Mouse (Mus musculus) MEL (cell line): Measurements from ENCODE around the gene Rpl6. TPM values are rescaled to one million over a fixed set of nuclear protein-coding genes. Genes with fewer than 3 reads are reported as not detected.

Experiments
- DNase-seq: peaks from one replicate; pipeline ENCODE4 v3.0.0; 2011; ENCODE audit warnings: low read depth, low spot score
- H3K27ac ChIP-seq: 2 replicates; pipeline ENCODE4 v1.5.1; 2012; ENCODE audit warnings: low read depth, mild to moderate bottlenecking, control low read depth, low read length, moderate library complexity; ENCODE audit not compliant: control insufficient read depth
- H3K27me3 ChIP-seq, 2 experiments: fragments of 150-350 bp in 1 of 2; sonication (generic) in 1 of 2; 2 replicates each; pipeline ENCODE4 v1.6.1; 2012; ENCODE audit warnings: low read length in 2 of 2, mild to moderate bottlenecking in 2 of 2, improper control_type of control experiment in 1 of 2, moderate library complexity in 1 of 2; ENCODE audit not compliant: insufficient read depth in 2 of 2, control insufficient read depth in 1 of 2
- H3K36me3 ChIP-seq, 2 experiments: 2 replicates each; pipeline ENCODE4 v1.6.1; 2012 to 2014; ENCODE audit warnings: low read length in 2 of 2, improper control_type of control experiment in 1 of 2, inconsistent platforms in 1 of 2, mild to moderate bottlenecking in 1 of 2; ENCODE audit not compliant: insufficient read depth in 2 of 2, control insufficient read depth in 1 of 2
- H3K4me1 ChIP-seq, 2 experiments: fragments of 150-350 bp in 1 of 2; sonication (generic) in 1 of 2; 2 replicates each; pipeline ENCODE4 v1.6.1; 2012; ENCODE audit warnings: low read length in 2 of 2, improper control_type of control experiment in 1 of 2, mild to moderate bottlenecking in 1 of 2; ENCODE audit not compliant: insufficient read depth in 2 of 2, control insufficient read depth in 1 of 2
- H3K4me3 ChIP-seq, 2 experiments: fragments of 150-350 bp in 1 of 2; sonication (generic) in 1 of 2; 2 replicates each; pipeline ENCODE4 v1.5.1; 2012; ENCODE audit warnings: low read depth in 2 of 2, low read length in 2 of 2, mild to moderate bottlenecking in 2 of 2, moderate library complexity in 2 of 2, control low read depth in 1 of 2, improper control_type of control experiment in 1 of 2; ENCODE audit not compliant: control insufficient read depth in 1 of 2, insufficient read depth in 1 of 2
- H3K79me2 ChIP-seq: 2 replicates; pipeline ENCODE4 v1.6.1; 2012; ENCODE audit warnings: mild to moderate bottlenecking, low read length, moderate library complexity; ENCODE audit not compliant: control insufficient read depth, poor library complexity, insufficient read depth
- H3K9ac ChIP-seq: 2 replicates; pipeline ENCODE4 v1.6.1; 2012; ENCODE audit warnings: low read depth, mild to moderate bottlenecking, control low read depth, low read length, moderate library complexity; ENCODE audit not compliant: control insufficient read depth, poor library complexity, severe bottlenecking
- H3K9me3 ChIP-seq: fragments of 150-350 bp; sonication (generic); replicated peaks from 2 replicates; pipeline ENCODE4 v1.6.1; 2012; ENCODE audit warnings: mild to moderate bottlenecking, low read length, improper control_type of control experiment, moderate library complexity; ENCODE audit not compliant: insufficient read depth
- BHLHE40 ChIP-seq: IDR thresholded peaks from 2 replicates; pipeline ENCODE4 v1.6.1; 2012; ENCODE audit warnings: low read depth, mild to moderate bottlenecking, inconsistent platforms, low read length, improper control_type of control experiment, borderline replicate concordance
- EP300 ChIP-seq, 2 experiments: IDR thresholded peaks; 2 replicates each; pipeline ENCODE4 v1.6.1; 2011; ENCODE audit warnings: improper control_type of control experiment in 2 of 2, low read length in 2 of 2, low read depth in 1 of 2, mild to moderate bottlenecking in 1 of 2
- KAT2A ChIP-seq: conservative IDR thresholded peaks from 2 replicates; pipeline ENCODE4 v1.6.1; 2012; ENCODE audit warnings: low read depth, low read length, improper control_type of control experiment, inconsistent platforms
- MAFK ChIP-seq: IDR thresholded peaks from 2 replicates; pipeline ENCODE4 v1.6.1; 2011; ENCODE audit warnings: low read depth, mild to moderate bottlenecking, low read length, improper control_type of control experiment, borderline replicate concordance
- MAX ChIP-seq: IDR thresholded peaks from 2 replicates; pipeline ENCODE4 v1.6.1; 2011; ENCODE audit warnings: low read length, improper control_type of control experiment
- MAZ ChIP-seq: IDR thresholded peaks from 2 replicates; pipeline ENCODE4 v1.6.1; 2012; ENCODE audit warnings: low read depth, mild to moderate bottlenecking, inconsistent platforms, low read length, improper control_type of control experiment
- MXI1 ChIP-seq: IDR thresholded peaks from 2 replicates; pipeline ENCODE4 v1.6.1; 2011; ENCODE audit warnings: mild to moderate bottlenecking, low read depth, low read length, improper control_type of control experiment
- MYC ChIP-seq: IDR thresholded peaks from 2 replicates; pipeline ENCODE4 v1.6.1; 2011; ENCODE audit warnings: low read depth, mild to moderate bottlenecking, low read length, improper control_type of control experiment, moderate library complexity
- POLR2A ChIP-seq, 2 experiments: IDR thresholded peaks; 2 replicates each; pipeline ENCODE4 v1.6.1; 2011 to 2012; ENCODE audit warnings: low read length in 2 of 2, mild to moderate bottlenecking in 2 of 2, control low read depth in 1 of 2, improper control_type of control experiment in 1 of 2, low read depth in 1 of 2, moderate library complexity in 1 of 2; ENCODE audit not compliant: control insufficient read depth in 1 of 2, insufficient read depth in 1 of 2, poor library complexity in 1 of 2
- RAD21 ChIP-seq: IDR thresholded peaks from 2 replicates; pipeline ENCODE4 v1.6.1; 2011; ENCODE audit warnings: mild to moderate bottlenecking, low read depth, low read length, improper control_type of control experiment
- SIN3A ChIP-seq: IDR thresholded peaks from 2 replicates; pipeline ENCODE4 v1.6.1; 2012; ENCODE audit warnings: low read length, improper control_type of control experiment, inconsistent platforms
- TAL1 ChIP-seq: IDR thresholded peaks from 2 replicates; pipeline ENCODE4 v1.6.1; 2012; ENCODE audit warnings: mild to moderate bottlenecking, inconsistent platforms, low read length, moderate library complexity, mixed read lengths
- TBP ChIP-seq: IDR thresholded peaks from 2 replicates; pipeline ENCODE4 v1.8.0; 2011; ENCODE audit warnings: low read depth, low read length, improper control_type of control experiment
- TCF12 ChIP-seq: IDR thresholded peaks from 2 replicates; pipeline ENCODE4 v1.6.1; 2014; ENCODE audit warnings: low read depth, mild to moderate bottlenecking, inconsistent platforms, low read length, improper control_type of control experiment, moderate library complexity
- ZC3H11A ChIP-seq: IDR thresholded peaks from 2 replicates; pipeline ENCODE4 v1.6.1; 2012; ENCODE audit warnings: low read depth, mild to moderate bottlenecking, inconsistent platforms, low read length, improper control_type of control experiment
- ZKSCAN1 ChIP-seq: IDR thresholded peaks from 2 replicates; pipeline ENCODE4 v1.6.1; 2012; ENCODE audit warnings: low read depth, mild to moderate bottlenecking, inconsistent platforms, low read length, improper control_type of control experiment, moderate library complexity
- ZMIZ1 ChIP-seq: IDR thresholded peaks from 2 replicates; pipeline ENCODE4 v1.6.1; 2012; ENCODE audit warnings: low read depth, mild to moderate bottlenecking, inconsistent platforms, low read length, improper control_type of control experiment, moderate library complexity
- polyA plus RNA-seq, 2 experiments: library from polyadenylated mRNA; stranded (reverse) in 1 of 2; unstranded in 1 of 2; fragments of >175 nt in 1 of 2; fragments of >200 nt in 1 of 2; gene quantifications; 2 replicates each; pipeline versions ENCODE4 v1.2.1 to v1.2.4; 2012; ENCODE audit warnings: low replicate concordance in 2 of 2, low read depth in 1 of 2; ENCODE audit not compliant: insufficient read length in 2 of 2, insufficient read depth in 1 of 2, missing spikeins in 1 of 2
- total RNA-seq: library from RNA; depleted of rRNA; stranded (reverse); fragments of 300-350 nt; gene quantifications from 2 replicates; pipeline ENCODE4 v1.2.3, GENCODE M21; 2012

The Rpl6 gene
- total and polyA plus RNA-seq, 3 experiments, result 850 to 2,901 (median 2,779) TPM

- no peak for TF ChIP-seq SIN3A
- Histone ChIP-seq H3K27me3 (no peaks in the 10 kb centered on the region), H3K9ac (no peak overlapping the region), H3K4me3 (no peak overlapping the region), H3K79me2 (no peaks in the 10 kb centered on the region), H3K36me3 (peaks cover 1 to 7% of the 10 kb centered on the region in 2 experiments), H3K27ac (no peak overlapping the region), H3K9me3 (no peaks in the 10 kb centered on the region), H3K4me1 (peaks cover 0 to 1% of the 10 kb centered on the region in 2 experiments; a peak in 2 of 4 replicates)
- DNase-seq, result no peak
Observed at GRCm38 (mm10) chr5:121157489-121157888, 46.8 kb upstream of the Rpl6 start.

- Histone ChIP-seq H3K9me3 (no peaks in the 10 kb centered on the region), H3K4me1 (no peaks in the 10 kb centered on the region), H3K27ac (no peak overlapping the region), H3K27me3 (no peaks in the 10 kb centered on the region), H3K79me2 (no peaks in the 10 kb centered on the region), H3K9ac (no peak overlapping the region), H3K36me3 (peaks cover 0 to 13% of the 10 kb centered on the region in 2 experiments; a peak in 2 of 4 replicates), H3K4me3 (no peak overlapping the region)
- TF ChIP-seq EP300 (IDR thresholded peaks at IDR 0.05; ENCODE audit: low read depth in 1 of 2, low read length in 2 of 2) (no peak), RAD21 (no peak), ZKSCAN1 (no peak), TBP (no peak), MAFK (no peak), POLR2A (IDR thresholded peaks at IDR 0.05; ENCODE audit: control insufficient read depth in 1 of 2, insufficient read depth in 1 of 2, low read depth in 1 of 2, low read length in 2 of 2, poor library complexity in 1 of 2) (no peak), TAL1 (no peak), MAZ (no peak), BHLHE40 (no peak), TCF12 (no peak)
- DNase-seq, result no peak
Observed at GRCm38 (mm10) chr5:121158966-121159365, 45.3 kb upstream of the Rpl6 start.

GRCm38 (mm10) chr5:121162285-121162684, 42.0 kb upstream of the Rpl6 start:
- no peaks in the 10 kb centered on the region for H3K79me2 ChIP-seq

More at GRCm38 (mm10) chr5:121162285-121162684, 42.0 kb upstream of the Rpl6 start:
- Histone ChIP-seq H3K9ac (no peak overlapping the region), H3K9me3 (no peaks in the 10 kb centered on the region), H3K4me1 (no peaks in the 10 kb centered on the region), H3K27ac (no peak overlapping the region), H3K27me3 (no peaks in the 10 kb centered on the region), H3K4me3 (no peak overlapping the region), H3K36me3 (peaks cover 0 to 11% of the 10 kb centered on the region in 2 experiments; a peak in 2 of 4 replicates)
- DNase-seq, result no peak
- TF ChIP-seq KAT2A (no peak), MYC (no peak), MXI1 (no peak), BHLHE40 (no peak), ZKSCAN1 (no peak), ZMIZ1 (no peak), MAX (no peak), ZC3H11A (no peak)
